Mouse (Mus musculus) inflammation-experienced regulatory T-cells, adult 6 months (primary cell): Measurements from ENCODE around the gene Tjap1. TPM values are rescaled to one million over a fixed set of nuclear protein-coding genes. Genes with fewer than 3 reads are reported as not detected.

Source experiments
- ATAC-seq: one replicate; pipeline ENCODE4 v1.8.0; 2017
- polyA plus RNA-seq, 3 experiments: library from polyadenylated mRNA; unstranded; fragments of 100-300 nt; shearing (Covaris generic); gene quantifications; one replicate each; pipeline ENCODE4 v1.2.1; 2017

The Tjap1 gene
- polyA plus RNA-seq, 3 experiments from 2014 or later, result 16.2 to 20.0 (median 19.1) TPM

DNA sequence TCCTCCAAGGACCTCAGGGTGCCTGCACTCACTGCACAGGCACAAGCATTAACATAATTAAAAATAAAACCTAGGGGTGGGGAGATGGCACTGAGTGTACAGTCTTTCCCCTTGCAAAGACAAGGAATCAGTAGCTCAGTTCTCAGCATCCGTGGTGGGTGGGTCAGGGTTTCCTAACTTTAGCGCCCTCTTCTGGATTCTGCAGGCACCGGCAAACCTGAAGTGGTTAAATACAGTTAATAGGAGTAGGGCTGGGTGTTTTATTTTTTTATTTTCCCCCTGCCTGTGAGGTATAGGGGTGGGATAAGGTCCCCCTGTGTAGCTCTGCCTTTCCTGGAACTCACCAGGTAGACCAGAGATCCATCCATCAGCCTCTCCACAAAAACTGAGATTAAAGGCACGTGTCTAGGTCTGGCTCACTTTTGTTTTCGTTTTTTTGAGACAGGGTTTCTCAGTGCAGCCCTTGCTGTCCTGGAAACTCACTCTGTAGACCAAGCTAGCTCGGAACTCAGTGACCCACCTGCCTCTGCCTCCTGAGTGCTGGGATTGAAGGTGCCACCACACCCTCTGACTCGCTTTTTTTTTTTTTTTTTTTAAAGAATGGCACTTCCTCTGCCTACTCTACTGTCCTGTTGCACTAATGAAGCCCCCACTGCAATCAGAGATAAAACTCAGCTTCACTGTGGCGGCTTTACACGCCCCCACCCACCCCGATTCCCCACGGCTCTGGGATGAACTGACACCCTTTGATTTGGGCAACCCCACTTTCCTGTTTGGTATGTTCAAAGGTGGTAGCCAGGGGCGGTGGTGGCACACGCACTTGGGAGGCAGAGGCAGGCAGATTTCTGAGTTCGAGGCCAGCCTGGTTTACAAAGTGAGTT is 30.0 kb downstream of the Tjap1 start:
- ATAC-seq, result no peak

DNA sequence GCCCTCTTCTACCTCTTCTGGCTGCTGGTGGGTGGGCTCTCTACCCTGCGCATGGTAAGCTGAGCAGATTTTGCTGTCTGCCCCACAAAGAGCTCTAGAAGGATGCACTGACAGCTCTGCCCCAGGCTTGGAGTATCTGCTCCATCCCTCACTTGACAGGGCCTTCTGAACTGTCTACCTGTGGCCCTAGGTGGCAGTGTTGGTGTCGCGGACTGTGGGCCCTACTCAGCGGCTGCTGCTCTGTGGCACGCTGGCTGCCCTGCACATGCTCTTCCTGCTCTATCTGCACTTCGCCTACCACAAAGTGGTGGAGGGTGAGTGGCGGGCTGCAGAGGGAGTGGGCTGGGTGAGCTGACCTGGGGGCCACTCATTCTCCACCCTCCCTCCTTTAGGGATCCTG is 31.7 kb downstream of the Tjap1 start:
- no peak for ATAC-seq

DNA sequence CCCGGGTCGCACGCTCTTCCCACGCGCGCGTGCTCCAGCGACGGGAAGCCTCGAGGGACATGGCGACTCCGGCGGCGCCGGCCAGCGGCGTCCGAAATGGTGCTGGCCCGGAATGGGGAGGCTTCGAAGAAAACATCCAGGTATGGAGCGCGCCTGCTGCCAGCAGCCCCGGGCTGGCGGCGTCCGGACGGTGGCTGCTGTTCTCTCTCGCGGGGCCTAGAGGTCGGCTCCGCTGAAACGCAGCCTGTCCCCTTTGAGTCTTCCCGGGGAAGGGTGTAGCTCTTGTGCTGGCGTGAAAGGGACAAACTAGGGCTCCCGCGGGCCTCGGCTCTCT is 34.7 kb downstream of the Tjap1 start:
- peak; percentile 25 for ATAC-seq

DNA sequence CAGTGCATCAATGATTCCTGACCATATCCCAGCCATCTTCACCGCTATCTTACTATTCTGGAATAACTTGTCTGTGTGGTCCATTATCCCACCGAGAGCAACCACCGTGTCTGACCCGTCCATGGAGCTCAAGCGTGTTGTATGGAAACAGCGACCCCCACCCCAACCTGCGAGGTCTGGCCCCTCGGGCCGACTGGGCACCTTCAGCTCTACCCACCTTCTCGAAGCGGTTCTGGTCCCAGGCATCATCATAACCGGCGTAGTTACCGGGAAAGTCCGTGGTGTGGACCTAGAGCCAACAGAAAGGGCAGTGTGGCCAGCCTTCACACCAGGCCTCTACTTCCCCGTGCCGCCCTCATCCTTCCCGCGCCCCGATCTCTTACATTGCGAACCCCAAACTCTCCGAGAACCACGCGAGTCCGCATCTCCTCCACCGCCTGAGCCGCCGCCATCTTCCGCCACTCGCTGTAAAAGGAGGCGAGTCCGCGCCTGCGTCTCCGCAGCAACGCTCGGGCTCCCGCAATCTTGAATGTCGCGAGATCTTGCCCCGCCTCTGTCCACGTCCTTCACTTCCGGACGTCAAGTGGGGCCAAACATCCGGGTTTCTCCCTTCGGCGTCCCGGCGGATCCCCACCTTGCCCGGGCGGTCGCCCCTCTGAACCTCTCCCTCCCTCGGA is 35.2 kb downstream of the Tjap1 start, which contains the start of the genes Polr1c and Yipf3:
Gene Polr1c, minus strand, starts transcription at position 543 of the 677 bp plus-strand sequence.
Gene Yipf3, plus strand, starts transcription at position 569 of the 677 bp plus-strand sequence.
- ATAC-seq, result peak; percentile 96

DNA sequence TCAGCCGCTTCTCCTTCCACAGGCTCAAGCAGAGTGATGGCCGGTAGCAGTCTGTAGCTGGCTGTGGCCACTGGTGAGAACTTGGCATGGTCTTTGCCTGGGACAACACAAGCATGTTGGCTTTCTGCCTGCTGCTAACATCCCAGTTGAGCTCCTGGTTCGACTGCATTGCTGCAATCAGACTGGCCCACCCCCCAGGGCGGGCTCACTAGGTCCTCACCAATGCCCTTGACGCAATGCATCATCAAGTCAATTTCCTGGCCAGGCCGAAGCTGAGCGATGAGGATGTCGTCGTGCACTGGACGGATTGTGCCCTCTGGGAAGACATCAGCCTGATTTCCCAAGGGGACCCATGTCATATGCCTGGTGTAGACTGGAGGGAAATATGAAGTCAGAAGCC is 38.2 kb downstream of the Tjap1 start:
- ATAC-seq, result no peak

DNA sequence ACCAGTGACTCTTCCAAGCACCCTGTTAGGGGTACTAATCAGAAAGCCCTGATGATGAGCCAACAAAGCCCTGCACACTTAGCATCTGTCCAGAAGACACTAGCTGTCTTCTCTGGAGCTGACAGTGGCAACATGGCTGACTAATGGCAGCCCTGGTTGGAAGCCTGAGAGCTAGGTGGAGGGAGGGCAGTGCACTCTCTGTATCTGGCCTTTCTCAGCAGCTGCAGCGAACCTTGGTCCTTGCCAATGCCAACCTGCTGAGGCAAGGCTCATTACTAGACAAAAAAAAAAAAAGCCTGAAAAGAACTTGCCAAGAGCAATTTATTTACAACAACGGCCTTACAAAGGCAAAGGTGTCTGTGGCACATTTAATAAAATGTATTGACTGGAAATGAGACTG is 39.2 kb downstream of the Tjap1 start:
- ATAC-seq, result no peak

GRCm38 (mm10) chr17:46242993-46243392 is 39.8 kb downstream of the Tjap1 start:
- ATAC-seq, result no peak

DNA sequence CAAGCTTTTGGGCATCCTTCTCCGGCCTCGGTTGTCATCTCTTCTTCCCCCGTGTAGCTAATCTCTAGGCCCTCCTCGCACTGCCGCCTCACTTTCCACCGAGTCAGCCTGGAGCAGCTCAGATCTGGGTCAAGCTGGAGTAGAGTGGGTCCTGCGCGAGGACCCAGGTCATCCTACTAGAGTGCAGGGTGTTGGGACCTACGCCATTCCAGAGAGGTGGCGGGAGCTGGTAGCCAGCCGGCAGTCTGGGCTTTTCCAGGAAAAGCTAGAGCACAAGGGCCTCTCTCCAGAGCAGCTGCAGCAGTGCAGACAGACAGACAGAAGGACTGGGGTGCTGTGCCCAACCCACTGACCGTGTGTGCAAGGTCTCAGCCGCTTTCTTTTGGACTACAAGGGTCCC is 40.6 kb downstream of the Tjap1 start:
- no peak for ATAC-seq

GRCm38 (mm10) chr17:46241471-46241870 is 41.4 kb downstream of the Tjap1 start:
- no peak for ATAC-seq

DNA sequence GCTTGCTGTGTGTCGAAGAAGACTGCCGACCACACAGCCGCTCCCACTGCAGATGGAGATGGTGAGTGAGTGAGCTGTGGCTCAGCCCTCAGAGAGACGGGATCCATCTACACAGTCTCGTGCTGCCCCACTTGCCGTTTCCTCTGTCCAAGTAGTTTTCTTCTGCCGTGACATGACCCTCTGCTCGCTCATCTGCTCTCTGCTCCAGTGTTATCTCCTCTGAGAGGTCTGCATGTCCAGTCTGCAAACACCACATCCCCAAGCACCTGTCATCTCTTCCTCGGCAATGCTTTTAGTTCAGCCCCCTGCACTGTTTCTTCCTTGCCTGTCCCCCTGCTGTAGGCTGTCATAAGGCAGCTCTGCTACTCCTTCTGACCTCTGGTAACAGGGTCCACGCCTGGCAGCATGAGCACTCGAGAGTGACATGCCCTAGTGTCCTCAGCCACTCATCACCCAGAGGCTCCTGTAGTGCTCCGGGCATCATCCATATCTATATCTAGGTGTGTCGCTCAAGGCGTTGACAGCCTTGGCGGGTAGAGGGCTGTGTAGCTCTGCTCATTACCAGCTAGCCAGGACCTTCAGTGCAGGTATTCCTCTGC is 43.2 kb downstream of the Tjap1 start:
- ATAC-seq, result no peak

DNA sequence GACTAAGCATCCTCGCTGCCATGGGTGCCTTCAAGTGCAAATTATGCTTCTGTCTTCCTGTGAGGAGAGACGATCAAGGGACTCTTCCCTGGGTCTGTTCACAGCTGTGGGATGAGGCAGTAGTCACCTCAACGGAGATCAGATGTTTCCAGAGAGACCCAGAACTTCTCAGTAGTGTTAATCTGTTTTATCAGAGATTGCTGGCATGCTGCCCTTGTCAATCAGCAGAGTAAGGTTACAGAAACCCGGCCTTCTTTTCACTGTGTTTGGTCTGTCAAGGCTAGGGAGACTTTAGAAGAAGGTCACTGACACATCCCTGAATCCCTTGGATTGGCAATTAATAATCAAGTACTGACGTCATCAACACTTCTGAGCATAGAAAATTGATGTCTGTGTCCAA is 45.3 kb downstream of the Tjap1 start:
- ATAC-seq, result no peak

GRCm38 (mm10) chr17:46237079-46237478 is 45.7 kb downstream of the Tjap1 start:
- ATAC-seq, result no peak

GRCm38 (mm10) chr17:46236067-46236466 is 46.8 kb downstream of the Tjap1 start:
- no peak for ATAC-seq

- no peak for ATAC-seq
Measured at GRCm38 (mm10) chr17:46227576-46227975, 55.2 kb downstream of the Tjap1 start.

DNA sequence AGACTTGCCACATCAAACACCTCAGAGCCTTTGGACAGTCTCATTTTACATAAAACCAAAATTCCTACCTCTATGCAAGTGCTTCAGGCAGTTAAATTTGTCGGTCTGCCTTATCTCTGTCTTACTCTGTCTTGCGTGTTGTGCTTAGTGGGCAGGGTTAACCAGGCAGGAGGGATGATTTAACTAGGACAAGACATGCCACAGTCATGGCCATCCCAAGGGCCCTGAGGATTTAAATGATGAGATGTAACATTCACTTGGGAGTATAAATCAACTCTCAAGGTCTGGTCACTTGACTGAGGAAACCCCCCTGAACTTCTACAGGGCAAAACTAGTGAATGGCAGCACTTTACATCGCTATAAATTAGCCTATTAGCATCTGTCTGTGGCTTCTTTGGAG is 61.2 kb downstream of the Tjap1 start:
- ATAC-seq, result no peak

DNA sequence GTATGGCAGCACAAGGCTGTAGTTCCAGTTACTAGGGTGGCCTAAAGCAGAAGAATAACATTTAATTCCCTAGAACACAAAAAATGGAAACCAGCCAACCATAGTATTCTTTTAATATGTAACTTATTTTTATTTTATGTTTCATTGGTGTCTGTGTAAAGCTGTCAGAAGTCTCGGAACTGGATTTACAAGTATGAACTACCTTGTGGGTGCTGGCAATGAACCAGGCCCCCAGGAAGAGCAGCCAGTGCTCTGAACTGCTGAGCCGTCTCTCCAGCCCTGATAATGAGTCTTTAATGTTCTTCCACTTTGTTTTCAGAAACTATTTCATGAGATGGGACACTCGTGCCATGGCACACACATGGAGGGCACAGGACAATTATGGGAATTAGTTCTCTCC is 72.3 kb downstream of the Tjap1 start:
- ATAC-seq, result no peak

Other genes starting within 250 kb of the Tjap1 start
- gene Mrps18a, start 172.0 kb downstream of the Tjap1 start, polyA plus RNA-seq, result 100 to 1,000 TPM in 2 of 3 experiments, 10 to 100 TPM in 1; 97.0 to 127 (median 110) TPM
- 1 to 10 TPM in 2 of 3 experiments, under 1 TPM in 1; 0.94 to 2.3 (median 1.3) TPM for gene Rsph9, start 138.8 kb downstream of the Tjap1 start, polyA plus RNA-seq
- 10 to 100 TPM; 47.3 to 55.4 (median 53.1) TPM for gene Mad2l1bp, start 129.5 kb downstream of the Tjap1 start, polyA plus RNA-seq
- 10 to 100 TPM; 47.8 to 71.3 (median 51.3) TPM for gene Gtpbp2, start 122.0 kb downstream of the Tjap1 start, polyA plus RNA-seq
- 10 to 100 TPM in 1 of 3 experiments, 1 to 10 TPM in 2; 6.4 to 20.1 (median 8.2) TPM for gene Polh, start 80.4 kb downstream of the Tjap1 start, polyA plus RNA-seq
- 10 to 100 TPM; 24.9 to 35.4 (median 28.8) TPM for gene Xpo5, start 80.2 kb downstream of the Tjap1 start, polyA plus RNA-seq
- gene Polr1c, start 35.0 kb downstream of the Tjap1 start, polyA plus RNA-seq, result 100 to 1,000 TPM in 2 of 3 experiments, 10 to 100 TPM in 1; 76.3 to 119 (median 100) TPM
- gene Yipf3, start 34.9 kb downstream of the Tjap1 start, polyA plus RNA-seq, result 10 to 100 TPM; 44.2 to 58.7 (median 47.1) TPM
- gene Lrrc73, start 29.5 kb downstream of the Tjap1 start, polyA plus RNA-seq, result under 1 TPM in 1 of 3 experiments, not detected in 2; 0.28 TPM
- not detected for gene Dlk2, start 14.4 kb upstream of the Tjap1 start, polyA plus RNA-seq
- 1 to 10 TPM; 1.8 to 3.9 (median 2.8) TPM for gene Abcc10, start 45.3 kb upstream of the Tjap1 start, polyA plus RNA-seq
- gene Zfp318, start 100.7 kb upstream of the Tjap1 start, polyA plus RNA-seq, result 1 to 10 TPM; 2.5 to 5.7 (median 3.9) TPM
- not detected for gene Crip3, start 145.9 kb upstream of the Tjap1 start, polyA plus RNA-seq
- gene Slc22a7, start 155.4 kb upstream of the Tjap1 start, polyA plus RNA-seq, result not detected
- 1 to 10 TPM in 1 of 3 experiments, under 1 TPM in 2; 0.57 to 1.2 (median 0.58) TPM for gene Ttbk1, start 204.6 kb upstream of the Tjap1 start, polyA plus RNA-seq
- gene Dnph1, start 213.7 kb upstream of the Tjap1 start, polyA plus RNA-seq, result 10 to 100 TPM in 1 of 3 experiments, 1 to 10 TPM in 2; 4.6 to 17.6 (median 6.8) TPM